Mouse (Mus musculus): Measurements from ENCODE around the gene Lgmn. TPM values are rescaled to one million over a fixed set of nuclear protein-coding genes. Genes with fewer than 3 reads are reported as not detected.

Lgmn gene
- total RNA-seq, 1 experiment from 2014 or later: 86.7 TPM

- DNase-seq: no peak
Measured at GRCm38 (mm10) chr12:102434107-102434506, 5.5 kb downstream of the Lgmn start.

- peak; percentile 64 for DNase-seq
Measured at GRCm38 (mm10) chr12:102432238-102432637, 7.4 kb downstream of the Lgmn start.

GRCm38 (mm10) chr12:102430228-102430627 is 9.4 kb downstream of the Lgmn start:
- no peak for DNase-seq

DNA sequence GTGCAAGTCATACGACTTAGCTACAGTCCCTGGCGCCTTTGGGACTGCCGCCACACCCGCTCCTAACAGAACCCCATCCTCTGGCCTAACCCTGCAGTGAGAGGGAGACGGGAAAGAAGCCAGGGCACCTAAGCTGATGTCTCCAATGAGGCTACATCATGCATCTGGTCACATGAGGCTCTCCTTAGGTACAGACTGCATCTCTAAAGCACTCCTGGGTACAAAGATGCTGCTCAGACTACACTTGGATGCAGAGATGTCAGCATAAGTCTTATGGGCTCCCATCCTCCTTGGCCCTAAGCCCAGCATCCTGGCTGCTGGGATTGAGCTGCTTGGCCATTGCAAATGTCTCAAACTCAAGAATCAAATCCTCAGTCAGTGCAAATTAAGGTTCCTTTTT is 10.0 kb downstream of the Lgmn start:
- no peak for DNase-seq

DNA sequence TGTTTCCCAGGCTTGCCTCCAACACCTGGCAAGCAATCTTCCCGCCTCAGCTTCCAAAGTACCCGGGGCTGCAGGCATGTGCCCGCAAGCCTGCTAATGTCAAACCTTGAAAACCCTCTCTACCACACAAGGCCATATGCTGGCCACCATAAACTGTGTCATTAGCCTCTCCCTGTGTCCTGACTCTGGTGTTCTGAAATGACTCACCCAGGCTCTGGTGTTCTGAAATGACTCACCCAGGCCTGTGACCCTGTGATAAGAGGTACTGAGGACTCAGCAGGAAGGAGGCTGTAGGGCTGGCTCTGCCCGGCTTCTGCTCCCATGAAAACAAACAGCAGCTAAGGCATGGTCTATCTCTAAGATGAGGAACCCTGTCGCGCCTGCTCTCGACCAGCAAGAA is 13.3 kb downstream of the Lgmn start:
- DNase-seq: peak; percentile 73

DNA sequence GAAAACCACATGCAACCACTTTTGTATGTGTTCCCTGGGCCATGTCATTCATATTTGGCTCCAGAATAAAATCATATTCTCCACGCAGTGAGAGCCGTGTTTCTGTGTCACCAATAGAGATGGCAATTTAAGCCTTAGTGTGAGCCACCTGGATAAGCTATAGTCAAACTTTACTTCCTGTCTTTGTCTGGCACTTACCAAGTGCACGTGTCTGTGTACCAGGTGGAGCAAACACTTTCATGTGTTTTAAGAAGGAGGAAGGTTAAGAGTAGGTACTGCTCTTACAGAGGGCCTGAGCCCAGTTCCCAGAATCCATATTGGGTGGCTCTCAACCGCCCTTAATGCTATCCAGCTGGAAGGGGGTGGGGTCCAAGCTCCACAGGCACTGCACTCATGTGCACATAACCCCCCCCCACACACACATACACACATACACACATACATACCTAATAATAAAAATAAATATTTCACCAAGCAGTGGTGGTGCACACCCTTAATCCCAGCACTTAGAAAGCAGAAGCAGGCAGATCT is 14.5 kb downstream of the Lgmn start:
- DNase-seq: no peak

DNA sequence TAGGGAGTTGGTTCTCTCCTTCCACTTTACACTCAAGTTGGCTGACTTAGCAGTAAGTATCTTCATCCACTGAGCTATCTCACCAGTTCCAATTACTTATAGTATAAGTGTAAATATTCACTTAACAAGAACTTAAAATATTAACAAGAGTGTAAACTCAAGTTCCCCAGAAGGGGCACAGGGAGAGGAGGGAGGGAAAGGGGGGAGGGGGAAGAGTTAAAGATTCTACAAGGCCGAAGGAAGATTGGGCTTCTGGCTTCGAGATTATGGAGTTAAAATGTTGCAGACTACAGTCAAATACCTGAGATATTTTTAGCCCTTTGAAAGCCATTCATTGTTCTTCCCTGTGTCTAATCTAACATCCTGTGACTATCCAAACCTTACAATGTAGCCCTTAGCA is 15.2 kb downstream of the Lgmn start:
- no peak for DNase-seq

GRCm38 (mm10) chr12:102423625-102424024 is 16.0 kb downstream of the Lgmn start:
- DNase-seq: no peak

DNA sequence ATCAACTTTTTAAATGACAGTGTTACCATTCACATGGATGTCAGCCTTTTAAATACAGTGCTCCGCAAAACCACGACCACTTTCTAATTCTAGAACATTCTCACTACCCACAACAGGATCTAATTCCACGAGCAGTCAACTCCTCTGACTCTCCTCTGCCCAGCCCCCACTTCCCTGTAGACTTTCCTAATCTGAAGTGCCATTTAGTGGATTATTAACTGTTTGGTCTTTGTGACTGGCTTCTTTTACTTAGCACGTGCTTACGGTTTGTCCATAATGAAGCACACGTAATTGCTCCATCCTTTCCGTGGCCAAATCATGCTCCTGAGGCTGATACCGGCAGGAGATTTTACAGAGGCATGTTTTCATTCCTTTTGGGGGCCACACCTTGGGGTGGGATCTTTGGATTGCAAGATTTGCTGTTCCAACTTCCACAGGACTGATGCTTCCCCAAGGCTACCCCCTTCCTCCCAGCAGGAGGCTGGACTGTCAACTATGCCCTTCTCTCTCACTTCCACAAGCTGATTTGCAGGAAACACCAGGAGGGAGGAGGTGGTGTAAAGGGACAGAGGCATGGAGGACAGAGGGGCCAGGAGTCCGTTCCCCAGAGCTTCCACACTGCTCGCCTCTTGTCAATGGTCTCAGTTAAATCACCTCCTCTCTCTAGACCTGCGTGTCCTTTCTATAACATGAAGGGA is 16.8 kb downstream of the Lgmn start:
- no peak for DNase-seq

GRCm38 (mm10) chr12:102422065-102422464 is 17.5 kb downstream of the Lgmn start:
- peak; percentile 74 for DNase-seq

GRCm38 (mm10) chr12:102420168-102420890 is 19.3 kb downstream of the Lgmn start:
- DNase-seq: no peak

DNA sequence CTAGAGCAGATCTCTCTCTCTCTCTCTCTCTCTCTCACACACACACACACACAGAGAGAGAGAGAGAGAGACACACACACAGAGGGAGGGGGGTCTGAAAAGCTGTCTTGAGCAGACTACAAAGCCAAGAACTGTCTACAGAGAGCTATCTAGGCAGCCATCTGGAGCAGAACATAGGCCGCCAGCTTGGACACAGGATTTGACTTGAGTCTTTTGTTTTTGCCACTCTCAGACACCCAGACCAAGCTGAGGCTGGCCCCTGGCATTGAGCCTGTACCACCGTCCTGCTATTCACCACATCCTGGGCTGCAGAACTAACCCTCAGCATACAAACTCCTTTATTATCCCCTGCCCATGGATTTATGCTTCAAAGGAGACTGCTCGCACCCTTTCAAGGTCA is 20.1 kb downstream of the Lgmn start:
- no peak for DNase-seq

DNA sequence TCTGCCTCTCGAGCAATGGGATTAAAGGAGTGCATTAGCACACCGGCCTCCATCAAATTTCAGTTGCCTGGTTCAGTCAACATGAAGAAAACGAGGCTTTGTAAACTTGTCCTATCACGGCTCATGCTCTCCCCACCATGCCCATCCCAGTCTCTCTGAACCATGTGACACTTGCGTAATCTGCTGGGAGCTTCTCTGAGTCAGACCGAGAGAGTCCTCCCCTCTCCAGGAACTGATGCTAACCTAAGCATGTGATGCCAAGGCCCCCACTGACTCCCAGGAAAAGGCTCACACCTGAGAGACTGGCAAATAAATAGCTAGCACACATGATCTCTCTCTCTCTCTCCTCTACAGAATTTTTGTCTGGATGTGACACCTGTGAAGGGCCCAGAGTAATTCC is 21.9 kb downstream of the Lgmn start:
- no peak for DNase-seq

GRCm38 (mm10) chr12:102416955-102417510 is 22.6 kb downstream of the Lgmn start:
- DNase-seq: no peak

GRCm38 (mm10) chr12:102416391-102416837 is 23.2 kb downstream of the Lgmn start:
- DNase-seq: peak; percentile 44

GRCm38 (mm10) chr12:102414686-102415085 is 24.9 kb downstream of the Lgmn start:
- no peak for DNase-seq

GRCm38 (mm10) chr12:102413171-102413570 is 26.4 kb downstream of the Lgmn start:
- no peak for DNase-seq

DNA sequence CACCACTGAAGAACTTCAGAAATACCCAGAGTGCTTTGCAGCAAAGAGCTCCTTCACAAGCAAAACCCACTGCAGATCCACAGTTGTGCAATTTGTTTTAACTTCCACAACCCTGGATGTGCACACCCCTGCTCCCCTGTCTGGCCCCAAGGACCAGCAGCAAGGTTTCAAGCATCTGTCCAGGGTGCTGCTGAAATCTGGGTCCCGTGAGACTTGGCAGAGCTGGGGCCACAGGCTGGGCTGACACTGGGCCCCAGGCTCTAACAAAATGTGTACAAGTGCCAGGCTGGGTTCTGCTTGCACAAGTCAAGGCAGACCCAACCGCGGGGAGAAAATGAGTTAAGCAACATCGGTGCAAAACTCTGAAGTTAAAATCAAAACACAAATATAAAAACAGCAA is 41.0 kb downstream of the Lgmn start:
- DNase-seq: peak; percentile 50

DNA sequence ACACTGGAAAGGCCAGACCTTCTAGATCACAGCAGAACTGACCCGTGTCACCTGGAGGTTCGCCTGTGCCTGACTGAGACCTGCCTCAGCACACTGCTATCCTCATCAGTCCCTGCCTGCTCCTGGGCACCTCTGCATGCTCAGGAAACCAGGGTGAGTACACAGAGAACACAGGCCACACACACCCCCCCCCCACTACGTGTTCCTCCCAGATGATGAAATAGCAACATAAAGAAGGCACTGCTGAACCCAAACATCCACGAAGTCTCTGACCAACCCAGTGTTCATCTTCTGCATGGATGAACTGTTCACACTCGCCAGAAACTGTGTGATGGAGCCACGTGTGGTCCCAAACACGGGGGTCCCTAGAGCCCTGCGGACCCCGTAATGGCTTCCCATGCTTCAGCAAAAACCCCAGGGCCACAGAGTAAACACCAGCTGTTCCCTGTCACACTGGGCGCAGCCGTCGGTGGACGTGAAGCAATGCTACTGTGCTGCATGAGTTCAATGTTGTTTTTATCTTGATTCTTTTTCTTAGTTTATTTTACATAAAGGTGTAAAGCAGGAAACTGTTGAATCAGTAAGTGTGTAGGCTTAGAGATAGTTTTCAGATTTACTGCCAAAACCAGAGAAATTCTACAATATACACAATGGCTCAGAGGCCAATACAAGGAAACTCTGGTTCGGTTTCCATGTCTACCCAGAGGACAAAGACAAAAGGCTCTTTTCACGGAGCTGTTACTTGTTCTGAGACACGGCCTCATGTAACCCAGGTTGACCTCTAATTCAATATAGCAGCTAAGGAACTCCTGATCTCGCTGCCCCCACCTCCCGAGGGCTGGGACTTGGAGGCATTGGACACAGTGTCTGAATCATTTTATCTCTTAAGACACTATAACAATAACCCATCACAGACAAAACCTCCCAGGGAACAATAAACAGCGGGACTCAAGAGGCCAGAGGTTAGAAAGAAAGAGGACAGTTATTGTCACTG is 43.3 kb downstream of the Lgmn start:
- no peak for DNase-seq

- DNase-seq: no peak
Measured at GRCm38 (mm10) chr12:102395537-102395936, 44.1 kb downstream of the Lgmn start.

GRCm38 (mm10) chr12:102394496-102394895 is 45.1 kb downstream of the Lgmn start:
- peak; percentile 28 for DNase-seq

- peak; percentile 46 for DNase-seq
Measured at GRCm38 (mm10) chr12:102391982-102392381, 47.6 kb downstream of the Lgmn start.

All from adrenal gland, postnatal 14 days (tissue).